Mouse (Mus musculus): ENCODE results near the gene Hipk2. TPM values are rescaled to one million over a fixed set of nuclear protein-coding genes. Genes with fewer than 3 reads are reported as not detected.
A peak's percentile ranks its signal among the peaks of the same experiment; 100 is the strongest.

Hipk2 gene
- 12.9 and 13.9 TPM in 2 replicates for polyA plus RNA-seq (2015; fragmentation: Nextera tagmentation; extraction: Ambion mirVana)

- Histone ChIP-seq H3K27ac (peak within 1 kb of the TSS; percentile 95), H3K36me3 (no peaks in the 10 kb centered on the region), H3K9ac (peak within 1 kb of the TSS; percentile 96), H3K9me3 (no peaks in the 10 kb centered on the region), H3K4me3 (peak within 1 kb of the TSS; percentile 98), H3K27me3 (no peaks in the 10 kb centered on the region), H3K4me1 (peaks cover 12% of the 10 kb centered on the region), H3K4me2 (peak within 1 kb of the TSS; percentile 72)
- WGBS, result under 1% methylated on average over 87 of the region's 108 CpGs
- peak; percentile 90 for ATAC-seq (ENCODE audit: insufficient number of reproducible peaks, low FRiP score, low TSS enrichment, low read depth)
Observed at GRCm38 (mm10) chr6:38876071-38876911, at the start of gene Hipk2. Gene Hipk2 (minus strand): TSS chr6:38876165.

- Histone ChIP-seq H3K36me3 (no peaks in the 10 kb centered on the region), H3K27ac (no peak overlapping the region), H3K27me3 (no peaks in the 10 kb centered on the region), H3K9ac (no peak overlapping the region), H3K4me2 (peak overlapping the region; percentile 41; the same call in 1 of the 2 replicates), H3K9me3 (no peaks in the 10 kb centered on the region), H3K4me3 (peak overlapping the region; percentile 20), H3K4me1 (peaks cover 12% of the 10 kb centered on the region)
- no peak for ATAC-seq (ENCODE audit: insufficient number of reproducible peaks, low FRiP score, low TSS enrichment, low read depth)
- 63% methylated on average over 7 of the region's 7 CpGs for WGBS
Observed at GRCm38 (mm10) chr6:38925719-38926118, 49.8 kb upstream of the Hipk2 start.

GRCm38 (mm10) chr6:38923870-38924817, 48.2 kb upstream of the Hipk2 start:
- no peak overlapping the region for H3K27ac ChIP-seq

GRCm38 (mm10) chr6:38923450-38923849, 47.5 kb upstream of the Hipk2 start:
- Histone ChIP-seq H3K4me2 (no peak overlapping the region), H3K4me1 (peaks cover 12% of the 10 kb centered on the region), H3K9ac (no peak overlapping the region), H3K36me3 (no peaks in the 10 kb centered on the region), H3K9me3 (no peaks in the 10 kb centered on the region), H3K4me3 (no peak overlapping the region), H3K27ac (no peak overlapping the region), H3K27me3 (no peaks in the 10 kb centered on the region)
- no peak for ATAC-seq (ENCODE audit: insufficient number of reproducible peaks, low FRiP score, low TSS enrichment, low read depth)
- WGBS, result 85% methylated on average over 4 of the region's 4 CpGs

More at GRCm38 (mm10) chr6:38923870-38924817, 48.2 kb upstream of the Hipk2 start:
- no peaks in the 10 kb centered on the region for H3K27me3 ChIP-seq
- no peak overlapping the region for H3K4me3 ChIP-seq
- WGBS, result 88% methylated on average over 18 of the region's 18 CpGs
- peaks cover 12% of the 10 kb centered on the region for H3K4me1 ChIP-seq
- H3K9ac ChIP-seq, result no peak overlapping the region
- no peak for ATAC-seq (ENCODE audit: insufficient number of reproducible peaks, low FRiP score, low TSS enrichment, low read depth)
- no peak overlapping the region for H3K4me2 ChIP-seq
- no peaks in the 10 kb centered on the region for H3K36me3 ChIP-seq
- no peaks in the 10 kb centered on the region for H3K9me3 ChIP-seq

GRCm38 (mm10) chr6:38922517-38922916, 46.6 kb upstream of the Hipk2 start:
- Histone ChIP-seq H3K4me1 (peaks cover 12% of the 10 kb centered on the region), H3K27me3 (no peaks in the 10 kb centered on the region), H3K27ac (no peak overlapping the region), H3K9me3 (no peaks in the 10 kb centered on the region), H3K4me2 (no peak overlapping the region), H3K36me3 (no peaks in the 10 kb centered on the region), H3K4me3 (no peak overlapping the region), H3K9ac (no peak overlapping the region)
- no peak for ATAC-seq (ENCODE audit: insufficient number of reproducible peaks, low FRiP score, low TSS enrichment, low read depth)
- WGBS, result 69% methylated on average over 2 of the region's 2 CpGs

DNA sequence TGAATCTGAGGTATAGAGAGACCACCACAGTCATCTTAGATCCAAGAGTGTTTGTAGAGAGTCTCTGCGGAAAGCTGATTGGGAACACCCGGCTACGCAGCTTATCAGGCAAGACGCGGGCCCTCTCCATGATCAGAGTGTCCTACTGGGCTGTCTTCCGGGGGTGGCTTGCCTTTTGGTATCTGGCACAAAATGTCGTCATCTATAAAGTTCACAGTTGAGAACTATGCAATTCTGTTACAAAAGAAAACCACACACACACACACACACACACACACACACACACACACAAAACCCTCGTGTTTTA, 45.8 kb upstream of the Hipk2 start:
- Histone ChIP-seq H3K36me3 (no peaks in the 10 kb centered on the region), H3K4me1 (peaks cover 7% of the 10 kb centered on the region), H3K27me3 (no peaks in the 10 kb centered on the region), H3K9me3 (no peaks in the 10 kb centered on the region), H3K4me2 (no peak overlapping the region), H3K4me3 (no peak overlapping the region), H3K9ac (no peak overlapping the region), H3K27ac (no peak overlapping the region)
- 89% methylated on average over 8 of the region's 8 CpGs for WGBS
- ATAC-seq (ENCODE audit: insufficient number of reproducible peaks, low FRiP score, low TSS enrichment, low read depth), result no peak

GRCm38 (mm10) chr6:38921095-38921809, 45.3 kb upstream of the Hipk2 start:
- peaks cover 2% of the 10 kb centered on the region; the same call in 1 of the 2 replicates for H3K4me1 ChIP-seq

DNA sequence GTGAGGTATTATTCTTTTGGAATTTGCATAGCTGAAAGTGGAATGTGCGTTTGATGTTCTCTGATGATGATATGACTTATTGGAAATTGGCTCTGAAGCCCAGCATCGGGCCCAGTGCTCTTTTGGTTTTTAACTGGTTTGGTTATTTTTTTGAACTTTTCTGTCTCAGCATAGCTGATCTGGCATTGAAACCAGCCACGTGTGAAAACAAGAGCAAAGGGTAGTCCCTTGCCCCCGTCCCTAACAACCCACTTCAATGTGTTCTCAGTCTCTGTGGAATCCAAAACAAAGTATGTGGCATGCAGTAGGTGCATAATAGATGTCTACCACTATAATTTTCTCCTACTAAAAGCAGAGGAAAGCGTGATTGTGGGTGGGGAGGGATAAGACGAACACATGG, 44.2 kb upstream of the Hipk2 start:
- Histone ChIP-seq H3K4me3 (no peak overlapping the region), H3K27me3 (no peaks in the 10 kb centered on the region), H3K4me2 (no peak overlapping the region), H3K27ac (no peak overlapping the region), H3K36me3 (no peaks in the 10 kb centered on the region), H3K4me1 (peaks cover 5% of the 10 kb centered on the region), H3K9me3 (no peaks in the 10 kb centered on the region), H3K9ac (no peak overlapping the region)
- no peak for ATAC-seq (ENCODE audit: insufficient number of reproducible peaks, low FRiP score, low TSS enrichment, low read depth)
- WGBS, result 79% methylated on average over 6 of the region's 6 CpGs

More at GRCm38 (mm10) chr6:38921095-38921809, 45.3 kb upstream of the Hipk2 start:
- ATAC-seq (ENCODE audit: insufficient number of reproducible peaks, low FRiP score, low TSS enrichment, low read depth), result no peak
- WGBS, result 71% methylated on average over 17 of the region's 17 CpGs
- Histone ChIP-seq H3K9ac (no peak overlapping the region), H3K27me3 (no peaks in the 10 kb centered on the region), H3K36me3 (no peaks in the 10 kb centered on the region), H3K9me3 (no peaks in the 10 kb centered on the region), H3K4me3 (no peak overlapping the region), H3K4me2 (no peak overlapping the region), H3K27ac (no peak overlapping the region)

DNA sequence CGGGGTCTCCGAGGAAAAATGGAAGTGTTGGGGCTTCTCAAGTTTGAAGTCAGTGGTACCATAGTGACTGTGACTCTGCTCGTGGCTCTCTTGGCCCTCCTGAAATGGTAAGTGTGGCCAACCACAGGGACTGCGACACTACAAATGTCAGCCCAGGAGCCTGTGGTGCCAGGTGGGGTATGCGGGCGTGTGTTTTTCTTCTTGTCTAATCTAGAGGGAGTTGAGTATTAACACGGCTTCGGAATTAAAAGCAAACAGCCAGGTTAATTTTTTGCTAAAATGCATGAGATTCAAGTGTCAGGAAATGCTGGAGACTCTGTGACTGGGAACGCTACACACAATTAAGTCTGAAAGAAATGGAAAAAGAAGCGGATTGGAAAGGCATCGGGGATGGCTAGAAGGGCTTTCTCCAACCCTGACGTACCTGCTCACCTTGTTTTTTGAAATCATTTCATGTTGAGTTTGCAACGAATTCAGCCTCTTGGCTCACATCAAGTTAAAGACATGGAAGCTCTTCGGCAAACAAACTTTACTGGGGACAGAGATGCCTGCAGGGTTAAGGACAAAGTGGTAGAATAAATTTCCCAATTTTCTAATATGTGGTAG, 43.3 kb upstream of the Hipk2 start:
- Histone ChIP-seq H3K4me2 (no peak overlapping the region), H3K27me3 (no peaks in the 10 kb centered on the region), H3K36me3 (no peaks in the 10 kb centered on the region), H3K4me3 (no peak overlapping the region), H3K27ac (no peak overlapping the region), H3K9ac (no peak overlapping the region), H3K4me1 (peaks cover 5% of the 10 kb centered on the region), H3K9me3 (no peaks in the 10 kb centered on the region)
- no peak for ATAC-seq (ENCODE audit: insufficient number of reproducible peaks, low FRiP score, low TSS enrichment, low read depth)
- 77% methylated on average over 14 of the region's 14 CpGs for WGBS

GRCm38 (mm10) chr6:38918728-38919127, 42.8 kb upstream of the Hipk2 start:
- Histone ChIP-seq H3K27me3 (no peaks in the 10 kb centered on the region), H3K9ac (no peak overlapping the region), H3K36me3 (no peaks in the 10 kb centered on the region), H3K4me1 (peaks cover 5% of the 10 kb centered on the region), H3K4me2 (no peak overlapping the region), H3K4me3 (no peak overlapping the region), H3K9me3 (no peaks in the 10 kb centered on the region), H3K27ac (no peak overlapping the region)
- no peak for ATAC-seq (ENCODE audit: insufficient number of reproducible peaks, low FRiP score, low TSS enrichment, low read depth)
- 85% methylated on average over 4 of the region's 4 CpGs for WGBS

- Histone ChIP-seq H3K27ac (no peak overlapping the region), H3K9ac (no peak overlapping the region), H3K4me3 (no peak overlapping the region), H3K36me3 (no peaks in the 10 kb centered on the region), H3K4me2 (no peak overlapping the region), H3K27me3 (no peaks in the 10 kb centered on the region), H3K4me1 (peaks cover 5% of the 10 kb centered on the region), H3K9me3 (no peaks in the 10 kb centered on the region)
- no peak for ATAC-seq (ENCODE audit: insufficient number of reproducible peaks, low FRiP score, low TSS enrichment, low read depth)
- WGBS, result 70% methylated on average over 3 of the region's 3 CpGs
Observed at GRCm38 (mm10) chr6:38917415-38917814, 41.5 kb upstream of the Hipk2 start.

Measured in limb, embryonic 15.5 days (tissue).